Mouse (Mus musculus) heart, adult 9 months (tissue): ENCODE results near the gene Vps13d.
A peak's percentile ranks its signal among the peaks of the same experiment; 100 is the strongest.

ENCODE experiments used
- DNase-seq, 2 experiments: peaks; one replicate each; pipeline ENCODE4 v3.0.0; 2022; ENCODE audit warnings: low spot score in 2 of 2

Vps13d gene

GRCm38 (mm10) chr4:145035450-145035849, 159.4 kb downstream of the Vps13d start:
- DNase-seq = no peak

GRCm38 (mm10) chr4:145034506-145035243, 160.1 kb downstream of the Vps13d start:
- peak; percentile 39 to 52 for DNase-seq

- peak in 1 of 2 experiments; percentile 55 for DNase-seq
These were observed 161.4 kb downstream of the Vps13d start for GRCm38 (mm10) chr4:145033392-145033791.

GRCm38 (mm10) chr4:145032637-145033036, 162.2 kb downstream of the Vps13d start:
- DNase-seq = no peak

GRCm38 (mm10) chr4:145031510-145031909, 163.3 kb downstream of the Vps13d start:
- no peak for DNase-seq

- DNase-seq = peak; percentile 52 to 58
These were observed 168.4 kb downstream of the Vps13d start for GRCm38 (mm10) chr4:145026449-145026851.

GRCm38 (mm10) chr4:145025409-145025762, 169.4 kb downstream of the Vps13d start:
- peak; percentile 45 to 57 for DNase-seq

- DNase-seq = peak; percentile 48 to 52
These were observed 170.0 kb downstream of the Vps13d start for GRCm38 (mm10) chr4:145024694-145025408.

GRCm38 (mm10) chr4:145023911-145024310, 170.9 kb downstream of the Vps13d start:
- no peak for DNase-seq

- no peak for DNase-seq
These were observed 172.0 kb downstream of the Vps13d start for GRCm38 (mm10) chr4:145022815-145023214.

GRCm38 (mm10) chr4:145022211-145022610, 172.6 kb downstream of the Vps13d start:
- DNase-seq = no peak

- no peak for DNase-seq
These were observed 174.4 kb downstream of the Vps13d start for GRCm38 (mm10) chr4:145020383-145020782.

- no peak for DNase-seq
These were observed 175.6 kb downstream of the Vps13d start for GRCm38 (mm10) chr4:145019121-145019714.

GRCm38 (mm10) chr4:145017745-145018144, 177.1 kb downstream of the Vps13d start:
- DNase-seq = peak; percentile 83 to 85

- no peak for DNase-seq
These were observed 178.1 kb downstream of the Vps13d start for GRCm38 (mm10) chr4:145016669-145017068.

- no peak for DNase-seq
These were observed 180.2 kb downstream of the Vps13d start for GRCm38 (mm10) chr4:145014632-145014960.

- no peak for DNase-seq
These were observed 180.8 kb downstream of the Vps13d start for GRCm38 (mm10) chr4:145013760-145014631.

- DNase-seq = peak; percentile 53 to 64
These were observed 181.6 kb downstream of the Vps13d start for GRCm38 (mm10) chr4:145013187-145013586.

GRCm38 (mm10) chr4:145011156-145011555, 183.6 kb downstream of the Vps13d start:
- DNase-seq = no peak

GRCm38 (mm10) chr4:145009934-145010333, 184.9 kb downstream of the Vps13d start:
- no peak for DNase-seq

GRCm38 (mm10) chr4:145009437-145009836, 185.4 kb downstream of the Vps13d start:
- no peak for DNase-seq
